Mouse (Mus musculus) cerebellum, postnatal 36 days (tissue): Measurements from ENCODE around the gene Nkd2.

Experiments used
- DNase-seq, 2 experiments: peaks; one replicate each; pipeline ENCODE4 v3.0.0; 2021 to 2022; ENCODE audit warnings: mixed read lengths in 2 of 2

Gene Nkd2

GRCm38 (mm10) chr13:73814181-73814580 is 33.2 kb downstream of the Nkd2 start:
- peak; percentile 36 to 45 for DNase-seq

GRCm38 (mm10) chr13:73812936-73813335 is 34.5 kb downstream of the Nkd2 start:
- no peak for DNase-seq

GRCm38 (mm10) chr13:73804914-73805313 is 42.5 kb downstream of the Nkd2 start:
- DNase-seq, result no peak

GRCm38 (mm10) chr13:73803450-73804178 is 43.8 kb downstream of the Nkd2 start:
- no peak for DNase-seq

- DNase-seq, result no peak
Measured at GRCm38 (mm10) chr13:73799110-73799509, 48.3 kb downstream of the Nkd2 start.

- no peak for DNase-seq
Measured at GRCm38 (mm10) chr13:73793171-73793570, 54.3 kb downstream of the Nkd2 start.

GRCm38 (mm10) chr13:73792176-73792575 is 55.3 kb downstream of the Nkd2 start:
- no peak for DNase-seq

GRCm38 (mm10) chr13:73782486-73782885 is 64.9 kb downstream of the Nkd2 start:
- DNase-seq, result no peak

DNA sequence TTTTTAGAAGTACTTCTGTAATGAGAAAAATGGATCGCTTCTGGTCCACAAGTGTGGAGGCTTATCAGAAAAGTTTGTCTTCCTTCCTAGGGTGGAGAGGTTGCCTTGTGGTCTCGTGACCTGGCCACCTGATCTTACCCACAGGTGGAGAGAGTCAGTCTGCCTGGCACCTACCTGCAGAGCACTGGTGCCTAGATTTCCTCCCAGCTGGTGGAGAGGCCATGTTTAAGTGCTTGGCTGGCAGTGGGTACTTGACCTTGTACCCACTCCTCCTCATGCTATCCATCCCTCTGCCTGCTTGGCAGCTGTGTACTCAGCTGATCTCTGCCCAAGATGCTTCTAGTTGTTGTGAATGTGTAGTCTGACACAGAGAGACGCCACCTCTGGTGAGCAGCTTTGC is 69.9 kb downstream of the Nkd2 start:
- no peak for DNase-seq

DNA sequence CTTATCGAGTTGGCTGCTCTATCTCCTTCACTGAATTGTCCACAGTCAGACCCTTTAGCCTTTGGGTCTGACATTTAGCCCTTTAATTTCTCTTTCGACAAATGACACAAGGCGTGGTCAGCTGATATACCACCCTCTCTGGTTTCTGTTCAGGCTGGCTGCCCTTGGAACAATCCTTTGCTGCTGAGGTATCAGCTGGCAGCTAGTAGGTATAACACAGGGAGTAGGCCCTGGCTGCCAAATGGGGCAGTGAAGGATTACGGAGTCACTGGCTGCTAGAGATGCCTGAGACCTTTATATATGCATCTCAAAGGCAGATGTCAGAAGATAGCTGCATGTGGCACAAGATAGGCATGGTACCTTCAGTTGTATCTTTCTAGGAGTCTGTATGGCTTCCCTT is 71.6 kb downstream of the Nkd2 start:
- DNase-seq, result no peak

- DNase-seq, result peak; percentile 23 to 45
Measured at GRCm38 (mm10) chr13:73773519-73774205, 73.8 kb downstream of the Nkd2 start.

DNA sequence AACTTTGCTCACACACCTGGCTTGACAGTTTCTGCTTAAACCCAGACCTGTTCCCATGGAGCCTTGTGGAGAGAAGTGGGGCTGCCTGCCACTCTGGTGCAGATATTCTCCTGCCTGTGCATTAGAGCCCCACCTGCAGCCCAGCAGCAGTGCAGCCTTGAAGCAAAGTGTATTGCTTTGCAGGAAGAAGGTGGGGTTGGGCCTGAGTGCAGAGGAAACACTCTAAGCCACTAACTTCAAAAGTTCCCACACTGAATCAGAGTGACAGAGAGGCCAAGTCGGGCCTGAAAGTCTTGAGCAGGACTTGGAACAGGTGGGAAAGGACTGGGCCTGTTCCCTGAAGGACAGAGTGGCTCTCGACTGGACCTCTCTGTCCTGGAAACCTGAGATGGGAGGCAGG is 74.8 kb downstream of the Nkd2 start:
- no peak for DNase-seq

DNA sequence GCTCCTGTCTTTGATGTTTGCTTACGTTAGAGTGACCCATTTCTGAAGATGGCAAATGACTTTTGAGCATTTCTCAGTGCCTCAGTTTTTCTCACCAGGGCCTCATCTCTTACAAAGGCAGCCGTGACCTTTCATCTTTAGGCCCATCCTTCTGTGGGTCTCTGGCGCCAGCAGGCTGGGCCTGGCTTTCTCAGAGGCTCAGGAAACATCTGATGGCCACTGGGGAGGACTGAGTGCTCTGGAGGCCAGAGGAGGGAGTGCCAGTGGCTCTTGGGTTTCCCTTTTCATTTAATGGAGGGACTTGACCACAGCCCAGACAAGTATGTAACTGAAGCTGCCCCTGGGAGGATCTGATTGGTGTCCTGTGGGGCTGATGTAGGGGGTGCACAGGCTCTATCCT is 76.3 kb downstream of the Nkd2 start:
- DNase-seq, result no peak

DNA sequence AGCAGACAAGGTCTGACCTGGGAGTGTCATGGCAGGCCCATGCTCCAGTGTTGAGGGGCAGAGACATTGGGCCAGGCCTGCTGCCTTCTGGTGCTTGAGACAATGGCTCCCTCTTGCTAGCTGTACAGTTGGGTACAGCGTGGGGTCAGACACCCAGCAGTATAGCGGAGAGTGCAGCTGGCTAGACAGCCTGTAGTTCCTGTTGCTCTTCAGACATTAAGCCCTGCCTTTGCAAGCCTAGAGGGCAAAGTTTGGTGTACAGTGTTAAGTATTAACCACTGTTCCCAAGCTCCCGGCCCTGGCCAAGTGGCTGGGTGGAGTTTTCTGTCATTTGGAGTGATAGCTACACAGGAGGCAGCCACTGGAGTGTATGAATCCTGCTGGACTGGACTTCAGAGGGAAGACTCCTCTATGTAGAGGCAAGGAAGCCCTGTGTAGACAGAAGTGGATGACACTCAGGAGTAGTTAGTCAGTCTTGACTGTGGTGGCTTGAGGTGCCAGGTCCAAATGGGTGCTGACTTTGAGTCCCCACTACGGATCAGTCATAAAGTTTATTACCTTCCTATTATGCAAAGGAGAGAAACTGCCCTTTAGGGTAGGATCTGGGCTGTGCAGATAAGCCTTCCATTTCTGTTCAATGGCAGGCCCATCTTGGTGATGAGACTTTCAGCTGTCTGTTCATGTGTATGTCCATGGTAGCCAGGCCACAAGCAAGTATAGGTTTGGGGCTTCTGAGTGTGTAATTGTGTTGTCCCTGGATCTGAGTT is 77.3 kb downstream of the Nkd2 start:
- DNase-seq, result no peak
